Mouse (Mus musculus) small intestine, adult 2 months (tissue): ENCODE measurements around the gene Ap1g2. TPM values are rescaled to one million over a fixed set of nuclear protein-coding genes. Genes with fewer than 3 reads are reported as not detected.

Source experiments
- H3K27ac ChIP-seq: fragments of 200-500 bp; 2 replicates; pipeline ENCODE4 v1.5.1; 2012; ENCODE audit warnings: low read depth, low read length, control low read depth, inconsistent platforms; ENCODE audit not compliant: insufficient read depth
- H3K27me3 ChIP-seq: fragments of 200-500 bp; 2 replicates; pipeline ENCODE4 v1.6.1; 2012; ENCODE audit warnings: mild to moderate bottlenecking, moderate library complexity, low read length, inconsistent platforms; ENCODE audit not compliant: control insufficient read depth, insufficient read depth
- H3K36me3 ChIP-seq: fragments of 200-500 bp; 2 replicates; pipeline ENCODE4 v1.6.1; 2012; ENCODE audit warnings: mild to moderate bottlenecking, low read length, control low read depth, inconsistent platforms; ENCODE audit not compliant: control insufficient read depth, insufficient read depth
- H3K4me1 ChIP-seq: fragments of 200-500 bp; 2 replicates; pipeline ENCODE4 v1.6.1; 2012; ENCODE audit warnings: low read length, inconsistent platforms, mixed read lengths; ENCODE audit not compliant: control insufficient read depth, insufficient read depth, insufficient read length
- H3K4me3 ChIP-seq: fragments of 200-500 bp; 2 replicates; pipeline ENCODE4 v1.5.1; 2012; ENCODE audit warnings: low read depth, mild to moderate bottlenecking, control low read depth, inconsistent platforms, low read length, moderate library complexity
- CTCF ChIP-seq: fragments of 200-500 bp; IDR thresholded peaks from 2 replicates; pipeline ENCODE4 v1.5.1; 2012; ENCODE audit warnings: low read depth, mild to moderate bottlenecking, control low read depth, inconsistent platforms, low read length, moderate library complexity, mixed read lengths; ENCODE audit not compliant: insufficient replicate concordance, insufficient read length; ENCODE audit errors: extremely low read depth
- POLR2A ChIP-seq: fragments of 200-500 bp; IDR thresholded peaks from 2 replicates; pipeline ENCODE4 v1.6.1; 2012; ENCODE audit warnings: low read depth, mild to moderate bottlenecking, control low read depth, inconsistent platforms, low read length, moderate library complexity
- WGBS: fragments of 180-500 bp; shearing (Covaris S2); methylation state at CpG from one replicate; pipeline ENCODE4 v1.1.7; 2018; 5-methylcytosine and 5-hydroxymethylcytosine counted together
- polyA plus RNA-seq: library from polyadenylated mRNA; depleted of rRNA; stranded (reverse); fragments of >200 nt; gene quantifications from 2 replicates; pipeline ENCODE4 v1.2.3, GENCODE M21; 2012

Ap1g2 gene
- polyA plus RNA-seq, 1 experiment, result 80.7 TPM

DNA sequence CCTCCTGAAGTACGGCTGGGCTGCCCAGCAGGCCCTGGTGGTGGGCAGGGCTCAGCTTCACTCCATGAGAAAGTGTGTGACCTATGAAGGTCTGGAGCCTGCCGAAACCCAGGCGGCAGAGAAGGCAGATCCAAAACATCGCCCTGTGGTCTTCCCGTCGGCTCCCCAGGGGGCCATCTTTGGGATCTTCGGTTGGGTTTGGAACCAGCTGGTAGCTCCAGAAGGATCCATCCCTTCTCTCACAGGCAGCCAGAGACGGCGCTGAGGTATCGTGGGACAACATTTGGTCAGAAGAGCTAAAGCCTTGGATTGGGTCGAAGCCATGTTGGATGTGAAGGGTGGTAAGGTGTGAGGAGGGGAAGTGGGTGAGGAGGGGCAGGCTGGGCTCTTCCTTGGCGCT lies 32.0 kb downstream of the Ap1g2 start:
- TF ChIP-seq CTCF (no peak), POLR2A (no peak)
- WGBS, result 94% methylated on average over 12 of the region's 12 CpGs
- Histone ChIP-seq H3K27me3 (no peaks in the 10 kb centered on the region), H3K36me3 (no peaks in the 10 kb centered on the region; the same call in 1 of the 2 replicates), H3K4me1 (peaks cover 1% of the 10 kb centered on the region; the same call in 1 of the 2 replicates), H3K27ac (no peak overlapping the region), H3K4me3 (no peak overlapping the region)

DNA sequence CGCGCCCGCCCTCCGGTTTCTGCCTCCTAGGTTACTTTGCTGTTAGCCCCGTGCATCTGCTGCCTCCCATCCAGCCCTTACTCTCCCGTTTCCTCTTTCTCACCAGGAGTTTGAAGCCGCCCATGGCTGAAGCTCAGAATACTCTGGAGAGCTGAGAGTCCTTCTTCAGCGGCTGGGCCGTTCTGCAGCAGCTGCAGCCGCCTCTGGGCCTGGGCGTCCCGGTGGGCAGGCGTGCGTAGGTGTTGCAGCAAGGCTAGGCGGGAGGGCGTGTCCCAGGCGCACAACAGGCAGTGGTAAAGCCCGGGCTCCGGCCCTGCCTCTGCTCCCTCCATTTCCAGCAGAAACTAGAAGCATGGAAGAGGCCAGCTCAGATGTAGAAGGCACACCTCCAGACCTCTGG lies 34.6 kb downstream of the Ap1g2 start:
- H3K27me3 ChIP-seq, result no peaks in the 10 kb centered on the region
- H3K27ac ChIP-seq, result no peak overlapping the region
- no peaks in the 10 kb centered on the region for H3K4me1 ChIP-seq
- WGBS, result 29% methylated on average over 19 of the region's 19 CpGs
- peaks cover 3% of the 10 kb centered on the region; the same call in 1 of the 2 replicates for H3K36me3 ChIP-seq
- TF ChIP-seq CTCF (no peak), POLR2A (no peak)
- no peak overlapping the region for H3K4me3 ChIP-seq

DNA sequence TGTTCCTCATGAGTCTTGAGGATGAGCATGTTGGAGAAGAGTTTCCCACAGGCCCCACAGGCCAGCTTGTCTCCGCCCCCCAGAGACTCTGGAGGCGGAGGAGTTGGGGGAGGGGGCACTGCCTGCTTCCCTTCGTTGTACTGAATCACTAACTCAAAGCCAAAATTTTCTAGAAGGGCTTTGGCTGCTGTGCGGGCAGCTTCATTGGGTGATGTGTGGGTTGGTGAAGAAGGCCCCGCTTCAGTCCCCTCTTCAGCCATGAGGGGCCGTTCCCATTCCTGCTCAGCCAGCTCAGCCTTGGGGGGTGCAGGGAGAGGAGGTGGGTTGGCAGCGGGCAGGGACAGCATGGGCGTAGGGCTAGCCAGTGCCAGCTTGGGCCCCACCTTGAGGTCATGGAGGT lies 40.4 kb downstream of the Ap1g2 start:
- 89% methylated on average over 8 of the region's 8 CpGs for WGBS
- Histone ChIP-seq H3K4me3 (no peak overlapping the region), H3K27ac (no peak overlapping the region), H3K36me3 (peaks cover 7% of the 10 kb centered on the region; the same call in 1 of the 2 replicates), H3K4me1 (no peaks in the 10 kb centered on the region), H3K27me3 (no peaks in the 10 kb centered on the region)
- TF ChIP-seq CTCF, result no peak
- no peak for TF ChIP-seq POLR2A

DNA sequence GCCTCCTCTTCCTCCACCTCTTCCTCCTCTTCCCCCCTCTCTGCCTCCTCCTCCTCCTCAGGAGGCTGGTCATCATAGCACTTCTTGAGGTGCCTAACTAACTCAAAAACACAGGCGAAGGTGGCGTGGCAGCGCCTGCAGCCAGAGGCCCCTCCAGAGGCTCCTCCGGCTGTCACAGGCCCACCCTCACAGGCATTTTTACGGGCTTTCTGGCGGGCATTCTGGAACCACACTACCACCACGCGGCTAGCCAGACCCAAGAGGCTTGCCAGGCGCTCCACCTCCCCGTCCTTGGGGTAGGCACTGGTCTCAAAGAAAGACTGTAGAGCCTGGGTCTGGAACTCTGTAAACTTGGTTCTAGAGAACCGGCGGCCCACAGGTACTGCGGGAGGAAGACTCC lies 41.0 kb downstream of the Ap1g2 start:
- no peak overlapping the region for H3K27ac ChIP-seq
- no peak overlapping the region for H3K4me3 ChIP-seq
- peaks cover 7% of the 10 kb centered on the region; the same call in 1 of the 2 replicates for H3K36me3 ChIP-seq
- 88% methylated on average over 13 of the region's 13 CpGs for WGBS
- TF ChIP-seq POLR2A, result no peak
- no peak for TF ChIP-seq CTCF
- H3K4me1 ChIP-seq, result no peaks in the 10 kb centered on the region
- no peaks in the 10 kb centered on the region for H3K27me3 ChIP-seq

DNA sequence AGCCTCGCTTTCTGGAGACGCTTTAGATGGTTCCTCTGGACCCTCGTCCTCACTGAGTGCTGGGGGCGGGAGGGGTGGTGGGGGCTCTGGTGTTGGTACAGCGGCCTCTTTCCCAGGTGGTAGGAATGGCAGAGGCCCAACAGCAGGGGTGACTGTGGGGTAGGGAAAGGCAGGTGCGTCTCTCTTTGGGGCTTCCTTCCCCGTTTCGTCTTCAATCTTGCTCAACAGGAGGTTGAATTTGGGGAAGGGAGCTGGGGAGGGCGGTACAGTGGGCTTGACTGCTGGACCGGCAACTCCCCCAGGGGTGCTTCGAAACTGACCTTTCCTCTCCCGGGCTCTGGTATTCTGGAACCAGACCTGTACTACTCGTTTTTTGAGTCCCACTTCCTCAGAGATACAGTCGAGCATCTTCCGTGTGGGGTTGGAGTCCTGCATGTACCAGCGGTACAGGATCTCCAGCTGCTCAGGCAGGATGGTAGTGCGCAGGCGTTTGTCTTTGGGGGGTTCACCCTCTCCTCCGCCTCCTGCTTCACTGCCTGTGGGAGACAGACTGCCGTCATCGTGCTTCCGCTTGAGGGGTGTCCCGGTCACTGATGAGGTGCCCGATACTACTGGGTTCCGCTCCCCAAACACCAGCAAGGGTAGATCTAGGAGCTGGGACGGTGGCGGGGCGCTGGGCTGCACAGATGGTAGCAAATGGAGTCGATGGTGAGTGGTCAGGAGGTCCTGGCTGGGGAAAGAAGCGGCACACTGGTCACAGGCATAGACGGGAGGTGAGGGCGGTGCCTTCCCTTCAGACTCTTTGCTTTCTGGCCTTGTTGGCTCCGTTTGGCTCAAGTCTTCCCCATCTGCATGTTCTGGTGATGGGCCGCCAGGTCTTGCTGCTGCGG lies 41.7 kb downstream of the Ap1g2 start:
- Histone ChIP-seq H3K36me3 (peaks cover 7% of the 10 kb centered on the region; the same call in 1 of the 2 replicates), H3K4me1 (peaks cover 1% of the 10 kb centered on the region; the same call in 1 of the 2 replicates), H3K27ac (no peak overlapping the region), H3K27me3 (no peaks in the 10 kb centered on the region), H3K4me3 (no peak overlapping the region)
- 82% methylated on average over 35 of the region's 35 CpGs for WGBS
- TF ChIP-seq POLR2A (no peak), CTCF (no peak)

DNA sequence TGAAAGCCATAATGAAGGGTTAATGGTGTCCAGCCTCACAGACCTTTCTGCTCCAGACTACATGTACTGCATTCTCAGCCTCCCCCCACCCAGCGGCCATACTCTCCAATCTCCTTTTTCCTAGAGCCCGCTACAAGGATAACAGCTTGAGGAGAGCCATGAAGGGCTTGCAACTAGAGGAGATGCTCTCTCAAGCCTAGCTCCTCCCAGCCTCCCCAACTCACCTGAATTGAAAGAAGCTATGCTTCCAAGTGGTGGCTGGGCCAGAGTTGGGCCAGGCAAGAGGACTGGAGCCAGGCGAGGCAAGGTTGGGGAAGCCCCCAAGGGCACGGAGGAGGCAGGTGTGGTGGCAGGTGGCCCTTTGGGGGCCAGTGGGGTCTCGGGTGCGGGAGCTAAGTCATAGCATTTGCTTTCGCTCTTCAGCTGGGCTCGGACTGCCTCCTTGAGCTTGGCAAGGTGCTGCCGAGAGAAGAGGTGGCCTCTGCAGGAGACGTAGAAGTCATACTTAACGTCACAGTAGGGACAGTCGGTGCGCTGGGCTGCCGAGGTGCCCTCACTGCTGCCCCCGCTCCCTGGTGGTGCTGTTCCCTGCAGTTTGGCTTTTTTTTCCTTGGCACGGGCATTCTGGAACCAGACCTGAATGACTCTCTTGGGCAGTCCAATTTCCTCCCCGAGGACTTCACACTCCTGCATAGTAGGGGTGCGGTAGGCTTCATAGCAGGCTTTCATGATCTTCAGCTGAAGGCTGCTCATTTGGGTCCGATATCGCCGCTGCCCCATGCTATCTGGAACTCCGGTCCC lies 42.6 kb downstream of the Ap1g2 start:
- H3K27me3 ChIP-seq, result no peaks in the 10 kb centered on the region
- TF ChIP-seq POLR2A (no peak), CTCF (no peak)
- H3K36me3 ChIP-seq, result peaks cover 7% of the 10 kb centered on the region; the same call in 1 of the 2 replicates
- peaks cover 2% of the 10 kb centered on the region; the same call in 1 of the 2 replicates for H3K4me1 ChIP-seq
- WGBS, result 89% methylated on average over 22 of the region's 22 CpGs
- H3K4me3 ChIP-seq, result no peak overlapping the region
- no peak overlapping the region for H3K27ac ChIP-seq
